Comparison of ENCODE assay signal across 37 mouse cellular contexts in the genomic region with DNA sequence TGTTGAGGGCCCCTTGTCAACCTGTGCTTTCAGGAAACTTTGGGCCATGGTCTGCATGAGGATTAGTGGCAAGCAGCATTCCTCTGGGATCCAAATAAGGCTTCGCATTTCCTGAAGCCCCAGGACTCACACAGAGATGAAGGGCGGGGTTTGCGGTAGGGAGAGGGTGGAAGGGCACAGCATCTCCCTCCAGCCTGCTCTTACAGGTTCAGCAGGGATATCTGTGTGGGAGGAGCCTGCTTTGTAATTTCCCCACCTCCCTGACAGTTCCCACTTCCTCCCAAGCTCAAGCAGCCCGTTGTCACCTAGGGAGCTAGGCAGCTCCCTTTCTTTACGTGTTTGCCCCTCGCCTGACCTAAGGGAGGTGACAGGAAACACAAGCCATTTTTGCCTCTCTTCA. TPM values are rescaled to one million over a fixed set of nuclear protein-coding genes. Genes with fewer than 3 reads are reported as not detected.
"Had no signal": no experiment of that assay in that cellular context is flagged by ENCODE, and none has a peak within 500 bp of the region (broad histone marks: within the 10 kb centered on the region; RNA-seq: fewer than 3 reads in every experiment).

No protein-coding gene starts in this region.

- H3K36me3 ChIP-seq: heart, embryonic 10.5 days; heart, embryonic 12.5 days; hindbrain, embryonic 10.5 days; hindbrain, embryonic 12.5 days; intestine, embryonic 15.5 days; kidney, embryonic 15.5 days; limb, embryonic 13.5 days; limb, embryonic 15.5 days; liver, embryonic 12.5 days had no signal

- H3K4me3 ChIP-seq: heart, embryonic 10.5 days; heart, embryonic 12.5 days; hindbrain, embryonic 10.5 days; hindbrain, embryonic 12.5 days; intestine, embryonic 15.5 days; kidney, embryonic 15.5 days; limb, embryonic 13.5 days; limb, embryonic 15.5 days; liver, embryonic 12.5 days had no signal

- H3K9ac ChIP-seq: heart, embryonic 12.5 days; hindbrain, embryonic 12.5 days; hindbrain, embryonic 14.5 days; intestine, embryonic 15.5 days; kidney, embryonic 15.5 days; limb, embryonic 13.5 days; limb, embryonic 15.5 days; liver, embryonic 12.5 days; liver, embryonic 14.5 days had no signal

- H3K27ac ChIP-seq: heart, embryonic 10.5 days; hindbrain, embryonic 10.5 days; hindbrain, embryonic 12.5 days; hindbrain, embryonic 14.5 days; intestine, embryonic 15.5 days; kidney, embryonic 15.5 days; kidney, postnatal 0 days; limb, embryonic 13.5 days; limb, embryonic 15.5 days; liver, embryonic 12.5 days; liver, embryonic 14.5 days had no signal

- H3K4me2 ChIP-seq: heart, embryonic 12.5 days; hindbrain, embryonic 12.5 days; hindbrain, embryonic 14.5 days; intestine, embryonic 15.5 days; kidney, embryonic 15.5 days; limb, embryonic 13.5 days; limb, embryonic 15.5 days; liver, embryonic 12.5 days had no signal

- DNase-seq: gastrocnemius, postnatal 14 days; gastrocnemius, postnatal 36 days; heart, adult 18-20 months; heart, postnatal 10 days; heart, postnatal 4 days; kidney, adult 18-20 months; kidney, adult 8-10 months; kidney, postnatal 14 days; kidney, postnatal 36 days; layer of hippocampus, adult 9-11 months; layer of hippocampus, postnatal 36 days; left cerebral cortex, postnatal 4 days had no signal

- H3K9me3 ChIP-seq: heart, embryonic 10.5 days; heart, embryonic 12.5 days; hindbrain, embryonic 10.5 days; hindbrain, embryonic 12.5 days; intestine, embryonic 15.5 days; kidney, embryonic 15.5 days; limb, embryonic 13.5 days; limb, embryonic 15.5 days; liver, embryonic 12.5 days had no signal

- H3K27me3 ChIP-seq: hindbrain, embryonic 12.5 days; intestine, embryonic 15.5 days; kidney, embryonic 15.5 days; limb, embryonic 13.5 days; limb, embryonic 15.5 days; liver, embryonic 12.5 days had no signal

- ATAC-seq: hindbrain, embryonic 16.5 days; inflammation-experienced regulatory T-cells, adult 6 months; intestine, embryonic 15.5 days; intestine, postnatal 0 days; liver, embryonic 12.5 days had no signal

- H3K4me1 ChIP-seq: heart, embryonic 10.5 days; heart, embryonic 12.5 days; hindbrain, embryonic 12.5 days; intestine, embryonic 15.5 days; kidney, embryonic 15.5 days; limb, embryonic 15.5 days; liver, embryonic 12.5 days had no signal

RNA-seq across cellular contexts. Expression of gene Gpr26, which starts 22.8 kb away (rescaled TPM):
- total RNA-seq: gastrocnemius, adult 18-20 months; gastrocnemius, adult 8-10 months; gastrocnemius, postnatal 14 days; gastrocnemius, postnatal 36 days; heart, adult 18-20 months; heart, postnatal 10 days; heart, postnatal 25 days; heart, postnatal 4 days; liver, adult 2 months had no signal
- polyA plus RNA-seq: gonadal fat pad, adult 2 months; heart, embryonic 10.5 days; heart, embryonic 12.5 days; heart, embryonic 14.5 days; heart, embryonic 16.5 days; inflammation-experienced regulatory T-cells, adult 6 months; intestine, embryonic 15.5 days; intestine, postnatal 0 days; kidney, embryonic 15.5 days; kidney, postnatal 0 days; large intestine, adult 2 months; limb, embryonic 11.5 days; limb, embryonic 13.5 days; limb, embryonic 15.5 days; liver, adult 2 months; liver, embryonic 12.5 days; liver, embryonic 14.5 days; liver, embryonic 16.5 days had no signal
